Mouse (Mus musculus) forebrain, embryonic 10.5 days (tissue): ENCODE data around the gene Apol11a. TPM values are rescaled to one million over a fixed set of nuclear protein-coding genes. Genes with fewer than 3 reads are reported as not detected.
A peak's percentile ranks its signal among the peaks of the same experiment; 100 is the strongest.
"Not testable (repeated sequence)": the region's sequence is repeated elsewhere in the genome, so short reads cannot be mapped to it uniquely, and the experiment has no call there.

Experiments
- DNase-seq: peaks from one replicate; pipeline ENCODE4 v3.0.0-alpha.2; 2017; ENCODE audit warnings: low spot score; ENCODE audit errors: extremely low spot score
- H3K27ac ChIP-seq: fragments of 300-500 bp; sonication (generic); 2 replicates; pipeline ENCODE4 v1.5.1; 2016; ENCODE audit warnings: mild to moderate bottlenecking
- H3K27me3 ChIP-seq: fragments of 300-500 bp; sonication (generic); 2 replicates; pipeline ENCODE4 v1.6.1; 2016; ENCODE audit warnings: mild to moderate bottlenecking; ENCODE audit not compliant: poor library complexity, severe bottlenecking
- H3K36me3 ChIP-seq: fragments of 300-500 bp; sonication (generic); replicated peaks from 2 replicates; pipeline ENCODE4 v1.6.1; 2016; ENCODE audit warnings: mild to moderate bottlenecking, moderate library complexity
- H3K4me1 ChIP-seq: fragments of 300-500 bp; sonication (generic); 2 replicates; pipeline ENCODE4 v1.6.1; 2016
- H3K4me3 ChIP-seq: fragments of 300-500 bp; sonication (generic); 2 replicates; pipeline ENCODE4 v1.5.1; 2016; ENCODE audit warnings: mild to moderate bottlenecking, moderate library complexity
- H3K9me3 ChIP-seq: fragments of 300-500 bp; sonication (generic); 2 replicates; pipeline ENCODE4 v1.6.1; 2016; ENCODE audit warnings: mild to moderate bottlenecking, moderate library complexity
- WGBS: fragments of 180-500 bp; shearing (Covaris S2); methylation state at CpG from one replicate; pipeline ENCODE4 v1.1.7; 2016; 5-methylcytosine and 5-hydroxymethylcytosine counted together
- polyA plus RNA-seq: library from polyadenylated mRNA; unstranded; fragments of >200 nt; fragmentation: Nextera tagmentation; extraction: Ambion mirVana; gene quantifications from 2 replicates; pipeline ENCODE4 v1.2.1, GENCODE M21; 2016

Gene Apol11a
- not detected in 2 replicates for polyA plus RNA-seq

- H3K36me3 ChIP-seq, H3K27ac ChIP-seq, H3K4me1 ChIP-seq, H3K27me3 ChIP-seq, H3K9me3 ChIP-seq, H3K4me3 ChIP-seq, DNase-seq: not testable (repeated sequence)
These were observed at the start of gene Apol11a for GRCm38 (mm10) chr15:77507966-77508365. TSS of gene Apol11a (plus strand) at chr15:77508271.

GRCm38 (mm10) chr15:77474699-77475390 lies 33.2 kb upstream of the Apol11a start:
- H3K27ac ChIP-seq, H3K9me3 ChIP-seq, H3K4me3 ChIP-seq, H3K36me3 ChIP-seq, H3K4me1 ChIP-seq, H3K27me3 ChIP-seq, DNase-seq: not testable (repeated sequence)
- WGBS, result 85% methylated on average over 7 of the region's 7 CpGs

DNA sequence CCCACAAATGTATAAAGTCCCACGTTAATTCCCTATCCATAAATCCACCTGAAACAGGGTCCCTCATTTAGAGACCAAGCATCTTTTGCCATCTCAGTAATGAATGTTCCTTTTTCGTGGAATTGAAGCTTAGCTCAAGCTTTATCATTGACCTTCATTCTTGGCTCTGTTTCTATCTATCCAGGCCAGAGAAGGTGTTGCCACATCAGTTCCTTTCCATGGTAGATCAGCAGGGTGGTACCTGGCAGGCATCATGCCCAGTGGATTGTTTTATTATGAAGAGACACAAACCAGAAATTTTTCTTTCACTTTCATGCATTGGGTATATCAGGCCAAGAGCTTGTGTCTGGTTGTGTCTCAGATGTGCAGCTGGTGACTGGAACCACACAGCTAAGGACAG lies 31.4 kb upstream of the Apol11a start, which contains the start of gene Apol10a:
TSS of gene Apol10a (plus strand) at position 355 of the 400 bp plus-strand sequence.
- H3K4me1 ChIP-seq, H3K27me3 ChIP-seq, H3K27ac ChIP-seq, H3K4me3 ChIP-seq, H3K36me3 ChIP-seq, H3K9me3 ChIP-seq, DNase-seq: not testable (repeated sequence)
- 82% methylated on average over 2 of the region's 2 CpGs for WGBS

GRCm38 (mm10) chr15:77482140-77482794 lies 25.8 kb upstream of the Apol11a start:
- DNase-seq, result no peak
- Histone ChIP-seq H3K9me3 (no peaks in the 10 kb centered on the region), H3K27ac (no peak overlapping the region), H3K27me3 (no peaks in the 10 kb centered on the region), H3K4me1 (no peaks in the 10 kb centered on the region), H3K4me3 (no peak overlapping the region), H3K36me3 (no peaks in the 10 kb centered on the region)
- WGBS, result 83% methylated on average over 4 of the region's 4 CpGs

DNA sequence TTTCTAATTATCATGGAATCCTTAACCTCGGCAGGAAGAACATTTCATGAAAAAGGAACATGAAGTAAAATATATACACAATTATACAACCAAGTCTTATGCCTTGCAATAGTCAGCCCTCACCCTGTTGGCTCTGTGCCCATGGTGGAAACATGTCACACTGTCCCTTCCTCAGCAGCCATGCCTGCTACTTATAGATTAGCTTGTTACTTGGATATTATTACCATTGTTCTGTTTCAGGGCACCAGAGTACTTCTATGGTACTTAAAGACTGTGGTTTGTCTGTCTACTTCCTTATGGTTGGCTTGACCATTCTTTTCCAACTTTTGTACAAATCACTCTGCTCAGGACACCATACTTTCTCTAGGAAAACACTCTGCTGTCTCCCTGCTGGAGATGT lies 14.9 kb upstream of the Apol11a start:
- no CpG with 5 or more reads among the region's 1 CpGs for WGBS
- H3K9me3 ChIP-seq, H3K36me3 ChIP-seq, H3K27ac ChIP-seq, H3K4me3 ChIP-seq, DNase-seq, H3K27me3 ChIP-seq, H3K4me1 ChIP-seq: not testable (repeated sequence)

GRCm38 (mm10) chr15:77494694-77495093 lies 13.4 kb upstream of the Apol11a start:
- not testable (repeated sequence) for H3K4me3 ChIP-seq, H3K4me1 ChIP-seq, H3K36me3 ChIP-seq, H3K27me3 ChIP-seq, DNase-seq, H3K27ac ChIP-seq, H3K9me3 ChIP-seq
- 79% methylated on average over 1 of the region's 1 CpGs for WGBS

DNA sequence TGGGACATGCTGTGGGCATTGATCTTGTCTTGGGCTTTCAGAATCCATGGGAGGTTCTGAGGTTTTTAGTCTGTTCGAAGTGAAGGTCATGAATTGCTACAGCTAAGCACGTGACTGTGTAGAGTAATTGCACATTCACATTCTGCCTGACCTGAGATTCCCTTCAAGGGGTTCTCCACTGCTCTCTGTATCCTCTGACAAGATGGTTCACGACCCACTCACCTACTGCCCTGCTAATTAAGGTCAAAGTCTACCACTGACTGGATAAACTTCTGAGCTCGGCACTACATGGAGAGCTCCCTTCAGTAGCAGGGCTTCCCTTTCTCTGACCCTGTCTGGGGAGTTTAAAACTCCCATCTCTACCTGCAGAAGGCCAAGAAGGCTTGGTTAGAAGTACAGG lies 12.5 kb downstream of the Apol11a start:
- not testable (repeated sequence) for H3K4me3 ChIP-seq, H3K27ac ChIP-seq, H3K4me1 ChIP-seq, DNase-seq, H3K27me3 ChIP-seq, H3K36me3 ChIP-seq, H3K9me3 ChIP-seq
- WGBS, result 74% methylated on average over 4 of the region's 4 CpGs

DNA sequence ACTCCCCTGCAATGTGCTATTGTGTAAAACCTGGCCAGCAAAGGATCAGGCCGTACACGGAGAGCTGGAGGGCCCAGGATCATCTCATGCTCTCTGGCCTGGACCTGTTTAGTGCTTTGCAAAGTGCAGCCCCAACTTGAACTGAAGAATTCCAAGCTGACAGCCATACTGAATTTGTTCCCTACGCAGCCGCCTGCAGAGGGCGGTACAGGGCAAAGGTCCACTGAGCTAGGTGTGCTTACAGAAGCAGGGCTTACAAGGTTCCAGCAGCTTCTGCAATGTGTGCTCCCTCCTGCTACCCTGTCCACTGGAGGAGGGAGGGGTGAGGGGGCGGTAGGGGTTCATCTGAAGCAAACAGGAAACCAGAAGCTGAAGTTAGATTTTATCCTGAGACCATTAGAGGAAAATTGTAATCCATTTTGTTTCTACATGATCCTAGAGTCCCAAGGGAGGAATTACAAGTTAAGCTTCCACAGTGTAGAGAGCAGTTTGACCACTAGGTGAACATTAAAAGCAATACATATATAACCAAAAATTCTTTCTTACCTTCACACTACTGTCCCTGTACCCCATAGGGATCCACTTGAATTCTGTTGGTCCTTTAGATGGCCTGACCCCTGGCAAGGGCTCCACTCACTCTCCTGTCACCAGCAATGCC lies 15.2 kb downstream of the Apol11a start:
- peak; percentile 44 for DNase-seq
- H3K36me3 ChIP-seq, H3K4me1 ChIP-seq, H3K27ac ChIP-seq, H3K4me3 ChIP-seq, H3K27me3 ChIP-seq, H3K9me3 ChIP-seq: not testable (repeated sequence)
- WGBS, result 18% methylated on average over 6 of the region's 6 CpGs

GRCm38 (mm10) chr15:77533216-77533615 lies 25.1 kb downstream of the Apol11a start, which contains the start of gene Apol7c:
TSS of gene Apol7c (minus strand) at chr15:77533316.
- Histone ChIP-seq H3K9me3 (no peaks in the 10 kb centered on the region), H3K4me1 (no peaks in the 10 kb centered on the region), H3K27me3 (no peaks in the 10 kb centered on the region)

GRCm38 (mm10) chr15:77539221-77539620 lies 31.1 kb downstream of the Apol11a start:
- H3K27me3 ChIP-seq, H3K36me3 ChIP-seq, H3K4me1 ChIP-seq, H3K4me3 ChIP-seq, DNase-seq, H3K9me3 ChIP-seq, H3K27ac ChIP-seq: not testable (repeated sequence)
- WGBS, result 47% methylated on average over 1 of the region's 1 CpGs

More at GRCm38 (mm10) chr15:77533216-77533615, 25.1 kb downstream of the Apol11a start, which contains the start of gene Apol7c:
- Histone ChIP-seq H3K4me3 (no peak within 1 kb of the TSS), H3K27ac (no peak within 1 kb of the TSS), H3K36me3 (no peaks in the 10 kb centered on the region)
- no peak for DNase-seq

DNA sequence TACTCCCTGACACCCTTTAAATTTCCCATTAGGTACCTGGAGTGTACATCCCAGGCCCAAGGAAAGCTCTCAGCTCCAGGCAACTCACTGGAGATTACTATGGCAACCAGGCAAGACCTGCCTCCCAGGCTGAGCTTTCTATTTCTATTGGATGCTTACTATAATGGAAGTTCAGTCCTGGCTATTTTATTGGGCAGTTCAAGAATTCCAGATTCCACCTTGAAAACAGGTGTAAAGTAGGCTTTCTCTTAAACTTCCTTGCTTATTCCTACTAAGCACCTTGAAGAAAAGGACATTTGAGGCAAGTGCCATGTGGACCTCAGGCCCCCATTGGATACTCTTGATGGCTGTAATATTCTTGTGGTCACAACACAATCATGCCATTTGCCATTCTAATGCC lies 53.7 kb downstream of the Apol11a start, which contains the start of gene 1700025B11Rik:
TSS of gene 1700025B11Rik (minus strand) at position 101 of the 400 bp plus-strand sequence.
- no peaks in the 10 kb centered on the region for H3K4me1 ChIP-seq
- no peaks in the 10 kb centered on the region for H3K9me3 ChIP-seq
- no peaks in the 10 kb centered on the region for H3K27me3 ChIP-seq
- no peak within 1 kb of the TSS for H3K27ac ChIP-seq
- H3K4me3 ChIP-seq, result no peak within 1 kb of the TSS
- no peaks in the 10 kb centered on the region for H3K36me3 ChIP-seq
- no peak for DNase-seq

DNA sequence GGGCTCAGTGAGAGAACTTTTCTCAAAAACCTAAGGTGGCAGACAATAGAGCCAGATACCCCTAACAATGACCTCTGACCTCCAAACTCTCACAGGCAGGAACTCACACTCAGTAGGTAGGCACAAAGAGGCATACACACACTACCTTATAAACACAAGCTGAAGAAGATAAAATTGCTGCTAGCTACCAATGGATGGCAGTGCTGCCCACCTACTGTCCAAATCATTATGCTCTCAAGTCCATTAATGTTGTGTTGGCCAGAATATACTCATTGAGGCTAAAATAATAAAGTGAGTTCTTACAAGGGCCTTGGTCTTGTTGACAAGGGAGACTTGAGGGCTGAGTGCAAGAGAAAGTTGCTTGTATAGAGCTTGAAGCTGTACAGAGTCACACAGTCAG lies 55.1 kb downstream of the Apol11a start:
- Histone ChIP-seq H3K4me1 (no peaks in the 10 kb centered on the region), H3K36me3 (no peaks in the 10 kb centered on the region)
- no peak for DNase-seq

More for the DNA sequence above, 55.1 kb downstream of the Apol11a start:
- Histone ChIP-seq H3K27me3 (no peaks in the 10 kb centered on the region), H3K4me3 (no peak overlapping the region), H3K9me3 (no peaks in the 10 kb centered on the region), H3K27ac (no peak overlapping the region)
